Mouse (Mus musculus): ENCODE measurements around the gene Slc25a22.
"Not testable (repeated sequence)": the region's sequence is repeated elsewhere in the genome, so short reads cannot be mapped to it uniquely, and the experiment has no call there.

Slc25a22 gene

DNA sequence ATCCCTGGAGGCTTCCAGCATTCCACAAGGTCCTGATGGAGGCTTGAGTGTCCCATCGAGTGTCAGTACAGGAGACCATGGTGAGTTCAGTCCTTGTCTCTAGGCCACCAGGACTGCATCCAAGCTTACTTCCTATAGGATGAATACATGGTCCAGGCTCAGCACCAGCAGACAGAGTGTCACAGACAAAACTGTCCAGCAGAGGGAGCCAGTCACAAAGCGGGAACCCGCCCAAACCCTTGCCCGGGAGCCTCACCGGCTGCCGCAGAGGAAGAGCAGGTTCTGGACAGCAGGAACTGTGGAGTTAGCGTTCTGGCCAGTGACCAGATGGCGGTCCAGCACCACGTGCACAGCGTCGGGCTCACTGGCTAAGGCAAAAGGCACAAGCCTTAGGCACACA lies 28.9 kb downstream of the Slc25a22 start:
- peak; percentile 89 for DNase-seq

DNA sequence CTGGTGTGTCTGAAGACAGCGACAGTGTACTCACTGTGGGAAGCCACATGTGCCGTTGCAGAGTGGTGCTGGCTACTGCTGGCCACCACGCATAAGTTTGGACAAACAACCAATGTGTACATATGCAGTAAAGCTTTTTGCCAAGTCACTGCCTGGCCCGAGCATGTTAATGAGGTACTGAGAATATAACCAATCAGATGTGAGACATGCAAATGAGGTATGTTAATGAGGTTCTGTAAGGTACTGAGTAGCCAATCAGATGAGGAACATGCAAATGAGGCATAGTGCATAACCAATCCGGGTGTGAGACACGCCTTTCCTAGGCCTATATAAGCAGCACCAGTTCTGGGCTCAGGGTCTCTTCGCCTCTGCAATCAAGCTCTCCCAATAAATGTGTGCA lies 30.0 kb downstream of the Slc25a22 start:
- not testable (repeated sequence) for DNase-seq

DNA sequence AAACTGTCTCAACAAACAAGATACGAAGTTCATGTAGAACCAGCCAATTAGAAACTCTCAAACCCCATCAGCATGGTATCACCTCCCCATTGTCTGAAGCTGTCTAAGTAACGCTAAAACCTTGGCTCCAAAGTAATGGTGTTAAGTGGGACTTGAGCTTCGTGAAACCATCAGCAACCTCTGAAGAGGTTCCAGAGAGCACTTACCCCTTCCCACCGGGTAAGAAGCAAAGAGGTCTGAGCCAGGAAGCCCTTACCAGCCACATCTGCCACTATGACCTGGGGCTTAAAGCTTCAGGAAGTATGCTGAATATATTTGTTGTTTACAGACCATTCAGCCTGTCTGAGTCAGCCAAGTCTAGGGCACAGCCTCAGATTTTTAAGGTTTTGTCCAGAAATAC lies 32.2 kb downstream of the Slc25a22 start:
- no peak for DNase-seq

DNA sequence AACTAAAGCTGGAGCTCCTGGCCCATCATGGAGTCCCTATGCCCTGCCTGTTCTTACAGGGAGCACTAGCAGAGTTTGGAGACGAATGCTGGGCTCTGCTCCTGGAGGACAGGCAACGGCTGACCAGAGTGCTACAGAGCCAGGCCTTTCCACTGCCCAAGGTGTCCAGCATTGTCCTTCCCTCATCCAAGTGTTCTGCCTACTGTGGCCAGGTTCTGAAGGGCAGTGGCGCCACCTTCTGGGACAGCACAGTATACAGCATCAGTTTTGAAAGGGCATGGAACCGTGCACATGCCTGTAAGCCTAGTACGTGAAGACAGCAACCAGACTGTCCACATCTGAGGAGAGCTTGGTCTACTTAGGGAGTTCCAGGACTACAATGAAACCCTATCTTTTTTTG lies 34.4 kb downstream of the Slc25a22 start:
- peak; percentile 61 for DNase-seq

GRCm38 (mm10) chr7:141395348-141395747 lies 42.3 kb downstream of the Slc25a22 start:
- DNase-seq: no peak

DNA sequence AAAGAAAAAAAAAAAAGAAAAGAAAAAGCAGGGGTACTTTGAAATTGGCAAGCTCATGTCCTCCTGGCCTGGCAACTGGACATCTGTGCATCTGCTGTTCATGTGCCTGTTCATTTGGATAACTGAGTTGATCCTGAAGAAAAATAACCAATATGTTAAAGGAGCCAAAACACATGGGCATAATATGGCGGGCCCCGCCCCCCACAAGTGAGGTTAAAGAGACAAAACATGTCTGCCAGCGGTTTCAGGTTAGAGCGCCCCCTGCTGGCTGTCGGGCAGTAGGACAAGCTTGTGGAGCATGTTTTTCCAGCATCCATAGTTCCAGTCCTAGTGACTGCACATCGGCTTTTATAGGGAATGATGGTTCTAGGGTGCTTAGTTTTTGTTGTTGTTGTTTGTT lies 42.9 kb downstream of the Slc25a22 start:
- peak; percentile 68 for DNase-seq

DNA sequence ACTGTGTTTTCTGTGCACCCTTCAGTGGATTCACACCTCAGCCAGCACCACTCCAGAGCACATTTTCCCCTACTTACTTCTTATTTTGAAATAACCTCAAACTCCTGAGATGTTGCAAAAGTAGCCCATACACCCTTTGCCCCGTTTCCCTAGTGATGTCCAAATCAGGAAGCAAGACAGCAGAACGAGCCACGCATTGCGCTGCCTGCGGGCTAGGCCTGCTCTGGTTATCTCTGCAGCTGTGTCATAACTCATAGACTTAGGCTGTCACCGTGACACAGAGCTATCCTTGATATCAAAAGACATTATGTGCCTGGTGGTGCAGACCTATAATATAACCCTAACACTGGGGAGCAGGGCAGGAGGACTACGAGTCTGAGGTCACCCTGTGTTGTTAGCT lies 43.5 kb downstream of the Slc25a22 start:
- DNase-seq: no peak

- DNase-seq: no peak
Observed at GRCm38 (mm10) chr7:141392552-141393222, 45.0 kb downstream of the Slc25a22 start.

GRCm38 (mm10) chr7:141391625-141392551 lies 45.8 kb downstream of the Slc25a22 start, which contains the start of gene Taldo1:
Taldo1 (plus strand) TSS chr7:141392199.
- peak; percentile 99 for DNase-seq

GRCm38 (mm10) chr7:141390326-141391259 lies 47.1 kb downstream of the Slc25a22 start:
- DNase-seq: peak; percentile 16

GRCm38 (mm10) chr7:141388487-141389109 lies 49.1 kb downstream of the Slc25a22 start:
- no peak for DNase-seq

GRCm38 (mm10) chr7:141387807-141388486 lies 49.7 kb downstream of the Slc25a22 start:
- DNase-seq: no peak

DNA sequence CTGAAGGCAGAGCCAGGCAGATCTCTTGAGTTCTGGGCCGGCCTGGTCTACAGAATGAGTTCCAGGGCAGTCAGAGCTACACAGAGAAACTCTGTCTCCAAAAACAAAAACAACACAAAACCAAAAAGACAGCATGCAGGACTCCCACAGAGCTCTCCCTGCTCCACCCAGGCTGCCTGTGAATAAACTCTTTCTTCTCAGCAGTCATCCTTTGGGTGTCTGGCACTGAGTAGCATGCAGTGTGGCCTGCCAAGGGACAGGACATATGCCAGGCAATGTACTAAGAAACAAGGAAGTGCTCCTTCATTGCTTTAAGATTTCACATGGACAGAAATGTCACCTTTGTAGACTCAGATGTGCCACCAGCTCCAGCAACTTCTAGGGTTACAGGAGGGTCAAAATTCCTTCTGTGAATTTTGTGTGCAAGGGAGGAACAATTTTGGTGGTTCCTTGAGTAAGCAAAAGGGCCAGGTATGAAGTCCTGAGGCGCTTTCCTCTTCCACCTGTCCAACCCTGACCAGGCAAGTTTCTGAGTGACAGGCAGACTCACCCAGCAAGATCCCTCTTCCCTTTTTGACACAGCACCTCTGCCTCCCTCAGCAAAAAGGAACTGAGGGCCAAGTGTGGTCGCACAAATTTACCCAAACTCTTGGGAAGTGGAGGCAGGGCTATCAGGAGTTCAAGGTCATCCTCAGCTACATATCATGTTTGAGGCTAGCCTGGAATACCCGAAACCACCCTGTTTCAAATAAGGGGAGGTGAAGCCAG lies 56.4 kb downstream of the Slc25a22 start:
- DNase-seq: no peak

Data from kidney, adult 18-20 months (tissue).